Mouse (Mus musculus): ENCODE measurements around the gene Arrdc1. TPM values are rescaled to one million over a fixed set of nuclear protein-coding genes. Genes with fewer than 3 reads are reported as not detected.

Gene Arrdc1
- polyA plus RNA-seq, 1 experiment = 61.7 TPM

- peaks cover 52% of the 10 kb centered on the region for H3K36me3 ChIP-seq (replicated peaks; ENCODE audit: low read length)
- TF ChIP-seq GATA1 (IDR thresholded peaks at IDR 0.05; ENCODE audit: borderline replicate concordance, low read length) = no peak
- no peak for TF ChIP-seq FLI1 (IDR thresholded peaks at IDR 0.05; ENCODE audit: low read length)
- no peak overlapping the region for H3K4me3 ChIP-seq (replicated peaks)
- no peaks in the 10 kb centered on the region for H3K27me3 ChIP-seq (replicated peaks)
- H3K4me1 ChIP-seq = peaks cover 50% of the 10 kb centered on the region
- H3K9me3 ChIP-seq = no peaks in the 10 kb centered on the region
Observed at GRCm38 (mm10) chr2:24925284-24925683, 9.8 kb downstream of the Arrdc1 start.

GRCm38 (mm10) chr2:24923561-24923960, 11.5 kb downstream of the Arrdc1 start:
- H3K36me3 ChIP-seq (replicated peaks; ENCODE audit: low read length) = peaks cover 42% of the 10 kb centered on the region
- H3K4me1 ChIP-seq = peaks cover 35% of the 10 kb centered on the region
- no peak overlapping the region for H3K4me3 ChIP-seq (replicated peaks)
- no peak for TF ChIP-seq FLI1 (IDR thresholded peaks at IDR 0.05; ENCODE audit: low read length)
- no peak for TF ChIP-seq GATA1 (IDR thresholded peaks at IDR 0.05; ENCODE audit: borderline replicate concordance, low read length)
- no peaks in the 10 kb centered on the region for H3K9me3 ChIP-seq
- no peaks in the 10 kb centered on the region for H3K27me3 ChIP-seq (replicated peaks)

DNA sequence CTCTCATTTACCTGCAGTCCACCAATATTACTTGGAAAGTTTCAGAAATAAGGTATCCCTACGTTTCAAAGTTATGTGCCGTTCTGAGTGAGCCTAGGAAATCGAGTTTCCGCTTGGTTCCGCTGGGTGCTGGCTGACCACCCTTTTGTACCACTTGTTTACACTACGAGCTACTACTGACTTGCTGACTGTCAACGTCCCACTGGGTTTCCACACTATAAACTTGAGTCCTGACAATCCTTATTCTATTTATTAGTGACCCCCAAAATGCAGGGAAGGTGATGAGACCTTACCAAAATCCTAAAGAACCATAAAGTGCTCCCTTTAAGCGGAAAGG, 15.2 kb downstream of the Arrdc1 start:
- H3K9me3 ChIP-seq = no peaks in the 10 kb centered on the region
- peaks cover 7% of the 10 kb centered on the region for H3K36me3 ChIP-seq (replicated peaks; ENCODE audit: low read length)
- no peaks in the 10 kb centered on the region for H3K27me3 ChIP-seq (replicated peaks)
- peaks cover 24% of the 10 kb centered on the region for H3K4me1 ChIP-seq
- peak overlapping the region; percentile 97 for H3K4me3 ChIP-seq (replicated peaks)
- TF ChIP-seq GATA1 (IDR thresholded peaks at IDR 0.05; ENCODE audit: borderline replicate concordance, low read length) = no peak
- TF ChIP-seq FLI1 (IDR thresholded peaks at IDR 0.05; ENCODE audit: low read length) = no peak

- Histone ChIP-seq H3K4me1 (peaks cover 26% of the 10 kb centered on the region), H3K9me3 (no peaks in the 10 kb centered on the region), H3K27me3 (replicated peaks) (no peaks in the 10 kb centered on the region), H3K36me3 (replicated peaks; ENCODE audit: low read length) (peaks cover 4% of the 10 kb centered on the region), H3K4me3 (replicated peaks) (peak within 1 kb of the TSS; percentile 97)
- TF ChIP-seq FLI1 (IDR thresholded peaks at IDR 0.05; ENCODE audit: low read length) = no peak
- TF ChIP-seq GATA1 (IDR thresholded peaks at IDR 0.05; ENCODE audit: borderline replicate concordance, low read length) = no peak
Observed at GRCm38 (mm10) chr2:24918930-24919838, 15.9 kb downstream of the Arrdc1 start, which contains the start of gene Ehmt1. Gene Ehmt1, minus strand, starts transcription at chr2:24919614.

- Histone ChIP-seq H3K4me1 (peaks cover 36% of the 10 kb centered on the region), H3K36me3 (replicated peaks; ENCODE audit: low read length) (peaks cover 15% of the 10 kb centered on the region), H3K9me3 (no peaks in the 10 kb centered on the region), H3K27me3 (replicated peaks) (no peaks in the 10 kb centered on the region), H3K4me3 (replicated peaks) (no peak overlapping the region)
- no peak for TF ChIP-seq FLI1 (IDR thresholded peaks at IDR 0.05; ENCODE audit: low read length)
- no peak for TF ChIP-seq GATA1 (IDR thresholded peaks at IDR 0.05; ENCODE audit: borderline replicate concordance, low read length)
Observed at GRCm38 (mm10) chr2:24914762-24915161, 20.3 kb downstream of the Arrdc1 start.

GRCm38 (mm10) chr2:24912589-24912988, 22.5 kb downstream of the Arrdc1 start:
- H3K36me3 ChIP-seq (replicated peaks; ENCODE audit: low read length) = peaks cover 15% of the 10 kb centered on the region

DNA sequence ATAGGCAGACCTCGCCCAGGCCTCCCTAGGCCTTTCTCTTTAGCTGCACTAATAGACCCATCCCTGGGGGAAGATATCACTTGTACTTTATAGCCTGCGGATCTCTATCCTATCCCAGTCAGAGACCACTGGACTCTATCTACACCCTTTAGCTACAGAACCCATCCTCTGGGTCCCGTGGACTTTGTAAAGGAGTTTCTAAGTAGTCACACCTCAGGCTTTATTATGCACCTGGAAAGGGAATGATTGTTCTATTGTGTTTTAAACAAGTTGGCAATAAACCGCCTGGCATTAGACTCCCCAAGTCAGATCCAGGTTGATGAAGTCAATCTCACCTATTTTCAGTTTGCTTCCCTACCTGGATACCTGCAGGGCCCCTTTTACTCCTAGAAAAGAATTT, 22.9 kb downstream of the Arrdc1 start:
- Histone ChIP-seq H3K4me3 (replicated peaks) (no peak overlapping the region), H3K4me1 (peaks cover 26% of the 10 kb centered on the region), H3K27me3 (replicated peaks) (no peaks in the 10 kb centered on the region), H3K9me3 (no peaks in the 10 kb centered on the region), H3K36me3 (replicated peaks; ENCODE audit: low read length) (peaks cover 15% of the 10 kb centered on the region)
- TF ChIP-seq FLI1 (IDR thresholded peaks at IDR 0.05; ENCODE audit: low read length) (no peak), GATA1 (IDR thresholded peaks at IDR 0.05; ENCODE audit: borderline replicate concordance, low read length) (no peak)

More at GRCm38 (mm10) chr2:24912589-24912988, 22.5 kb downstream of the Arrdc1 start:
- H3K27me3 ChIP-seq (replicated peaks) = no peaks in the 10 kb centered on the region
- H3K4me3 ChIP-seq (replicated peaks) = no peak overlapping the region
- TF ChIP-seq GATA1 (IDR thresholded peaks at IDR 0.05; ENCODE audit: borderline replicate concordance, low read length) (no peak), FLI1 (IDR thresholded peaks at IDR 0.05; ENCODE audit: low read length) (no peak)
- peaks cover 30% of the 10 kb centered on the region for H3K4me1 ChIP-seq
- no peaks in the 10 kb centered on the region for H3K9me3 ChIP-seq

DNA sequence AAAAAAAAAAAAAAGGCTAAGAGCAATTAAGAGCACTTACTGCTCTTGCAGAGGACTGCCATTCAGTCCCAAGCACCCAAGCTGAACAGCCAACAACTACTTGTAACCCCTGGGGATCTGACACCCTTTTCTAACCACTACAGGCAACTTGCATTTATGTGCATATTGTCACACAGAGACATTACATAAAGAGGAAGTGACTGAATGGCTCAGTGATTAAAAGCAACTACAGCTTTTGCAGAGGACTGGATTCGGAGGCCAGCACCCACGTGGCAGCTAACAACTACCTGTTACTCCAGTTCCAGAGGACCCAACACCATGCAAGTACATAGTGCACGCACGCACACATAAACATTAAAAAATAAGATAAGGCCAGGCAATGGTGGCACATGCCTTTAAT, 24.6 kb downstream of the Arrdc1 start:
- no peaks in the 10 kb centered on the region for H3K9me3 ChIP-seq
- TF ChIP-seq GATA1 (IDR thresholded peaks at IDR 0.05; ENCODE audit: borderline replicate concordance, low read length) (no peak), FLI1 (IDR thresholded peaks at IDR 0.05; ENCODE audit: low read length) (no peak)
- no peaks in the 10 kb centered on the region for H3K27me3 ChIP-seq (replicated peaks)
- H3K36me3 ChIP-seq (replicated peaks; ENCODE audit: low read length) = peaks cover 15% of the 10 kb centered on the region
- H3K4me1 ChIP-seq = peaks cover 42% of the 10 kb centered on the region
- no peak overlapping the region for H3K4me3 ChIP-seq (replicated peaks)

DNA sequence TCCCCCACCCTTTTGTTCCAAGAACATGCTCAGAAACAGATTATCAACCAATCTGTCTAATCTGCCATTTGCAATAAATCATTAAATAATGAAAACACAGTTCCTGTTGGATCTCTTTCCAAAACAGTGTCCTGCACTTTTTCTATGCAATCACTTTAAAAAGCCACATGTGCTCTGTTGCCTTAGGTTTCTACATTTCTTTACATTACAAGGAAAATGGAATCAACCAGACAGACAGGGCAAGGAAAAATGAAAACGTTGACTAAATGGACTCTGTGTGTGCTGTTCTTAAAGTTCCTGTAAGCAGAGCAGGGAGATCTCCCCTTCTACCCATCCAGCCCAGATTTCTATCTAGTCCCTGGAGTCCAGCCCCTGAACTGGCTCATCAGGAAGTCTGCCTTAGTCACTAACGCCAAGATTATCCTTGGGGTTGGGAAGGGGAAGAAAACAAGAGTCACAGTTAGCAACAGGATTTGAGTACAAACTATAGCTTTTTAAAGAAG, 29.3 kb downstream of the Arrdc1 start:
- H3K27me3 ChIP-seq (replicated peaks) = no peaks in the 10 kb centered on the region
- peak overlapping the region; percentile 34 for H3K4me3 ChIP-seq (replicated peaks)
- TF ChIP-seq GATA1 (IDR thresholded peaks at IDR 0.05; ENCODE audit: borderline replicate concordance, low read length) (no peak), FLI1 (IDR thresholded peaks at IDR 0.05; ENCODE audit: low read length) (no peak)
- peaks cover 58% of the 10 kb centered on the region for H3K4me1 ChIP-seq
- H3K9me3 ChIP-seq = no peaks in the 10 kb centered on the region
- peaks cover 3% of the 10 kb centered on the region for H3K36me3 ChIP-seq (replicated peaks; ENCODE audit: low read length)
